Mouse (Mus musculus) heart, embryonic 11.5 days (tissue): ENCODE results near the gene Cep250. TPM values are rescaled to one million over a fixed set of nuclear protein-coding genes. Genes with fewer than 3 reads are reported as not detected.
A peak's percentile ranks its signal among the peaks of the same experiment; 100 is the strongest.

Experiments
- ATAC-seq: fragments of 200-750 bp; cut with Nextera tagmentation; replicated peaks from 2 replicates; pipeline ENCODE4 v1.8.0; 2017; ENCODE audit warnings: moderate library complexity; ENCODE audit not compliant: insufficient number of reproducible peaks, low FRiP score, low TSS enrichment
- H3K27ac ChIP-seq: fragments of 300-500 bp; sonication (generic); 2 replicates; pipeline ENCODE4 v1.5.1; 2014; ENCODE audit warnings: mild to moderate bottlenecking, low read depth, low read length
- H3K27me3 ChIP-seq: fragments of 300-500 bp; sonication (generic); 2 replicates; pipeline ENCODE4 v1.6.1; 2014; ENCODE audit warnings: mild to moderate bottlenecking, low read length, mixed read lengths; ENCODE audit not compliant: control insufficient read depth, insufficient read depth
- H3K36me3 ChIP-seq: fragments of 300-500 bp; sonication (generic); 2 replicates; pipeline ENCODE4 v1.6.1; 2014; ENCODE audit warnings: mild to moderate bottlenecking, low read length, moderate library complexity, mixed read lengths; ENCODE audit not compliant: control insufficient read depth, insufficient read depth
- H3K4me1 ChIP-seq: fragments of 300-500 bp; sonication (generic); 2 replicates; pipeline ENCODE4 v1.6.1; 2014; ENCODE audit warnings: low read length; ENCODE audit not compliant: control insufficient read depth, insufficient read depth
- H3K4me2 ChIP-seq: fragments of 300-500 bp; sonication (generic); 2 replicates; pipeline ENCODE4 v1.6.1; 2014; ENCODE audit warnings: mild to moderate bottlenecking, moderate library complexity
- H3K4me3 ChIP-seq: fragments of 300-500 bp; sonication (generic); 2 replicates; pipeline ENCODE4 v1.5.1; 2014; ENCODE audit warnings: low read depth, low read length
- H3K9ac ChIP-seq: fragments of 300-500 bp; sonication (generic); 2 replicates; pipeline ENCODE4 v1.6.1; 2014; ENCODE audit warnings: mild to moderate bottlenecking, low read depth, low read length, moderate library complexity
- H3K9me3 ChIP-seq: fragments of 300-500 bp; sonication (generic); replicated peaks from 2 replicates; pipeline ENCODE4 v1.6.1; 2016; ENCODE audit warnings: low read length; ENCODE audit not compliant: control insufficient read depth
- WGBS: fragments of 180-500 bp; shearing (Covaris S2); extraction: QIAGEN DNeasy Blood & Tissue Kit; methylation state at CpG from one replicate; pipeline ENCODE4 v1.1.7; 2014; ENCODE audit not compliant: insufficient replicate concordance; 5-methylcytosine and 5-hydroxymethylcytosine counted together
- polyA plus RNA-seq: library from polyadenylated mRNA; unstranded; fragments of >200 nt; fragmentation: Nextera tagmentation; extraction: Ambion mirVana; gene quantifications from 2 replicates; pipeline ENCODE4 v1.2.1, GENCODE M21; 2014

The Cep250 gene
- polyA plus RNA-seq, 1 experiment from 2014 or later = 12.3 TPM

DNA sequence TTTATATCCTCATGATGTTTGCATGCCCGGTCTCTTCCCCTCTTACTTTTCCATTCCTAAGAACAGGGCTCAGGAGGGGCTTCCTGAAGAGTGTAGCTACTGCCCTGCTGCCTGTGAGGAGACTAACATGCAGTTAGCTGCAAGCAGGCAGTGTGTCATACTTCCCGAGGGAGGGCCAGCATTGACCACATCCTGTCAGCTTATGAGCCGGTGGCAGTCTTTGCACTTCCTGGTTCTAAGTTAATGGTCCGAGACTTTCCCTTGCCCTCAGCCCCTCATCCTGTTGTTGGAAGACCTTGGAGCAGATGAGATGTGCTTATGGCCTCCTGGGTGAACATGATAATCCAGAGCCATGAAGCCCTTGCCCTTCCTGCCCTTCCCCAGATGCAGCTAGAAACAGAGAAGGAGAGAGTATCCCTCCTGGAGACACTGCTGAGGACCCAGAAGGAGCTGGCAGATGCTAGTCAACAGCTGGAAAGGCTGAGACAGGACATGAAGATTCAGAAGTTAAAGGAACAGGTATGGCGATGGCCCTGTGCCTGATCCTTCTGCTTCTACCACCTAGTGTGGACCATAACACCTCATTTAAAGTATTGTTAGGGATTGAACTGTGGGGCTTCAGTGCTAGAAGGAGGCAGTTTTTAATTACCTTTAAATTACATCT, 23.2 kb downstream of the Cep250 start:
- H3K27me3 ChIP-seq = no peaks in the 10 kb centered on the region
- no peak for ATAC-seq
- H3K9ac ChIP-seq = no peak overlapping the region
- no peak overlapping the region for H3K4me3 ChIP-seq
- H3K27ac ChIP-seq = no peak overlapping the region
- H3K36me3 ChIP-seq = peaks cover 42% of the 10 kb centered on the region
- H3K4me1 ChIP-seq = no peaks in the 10 kb centered on the region
- no peaks in the 10 kb centered on the region for H3K9me3 ChIP-seq
- H3K4me2 ChIP-seq = no peak overlapping the region
- 73% methylated on average over 5 of the region's 5 CpGs for WGBS

- Histone ChIP-seq H3K27ac (no peak overlapping the region), H3K9me3 (no peaks in the 10 kb centered on the region), H3K4me3 (no peak overlapping the region), H3K4me1 (peaks cover 9% of the 10 kb centered on the region), H3K27me3 (no peaks in the 10 kb centered on the region), H3K9ac (no peak overlapping the region), H3K4me2 (no peak overlapping the region), H3K36me3 (peaks cover 50% of the 10 kb centered on the region)
- 94% methylated on average over 7 of the region's 7 CpGs for WGBS
- ATAC-seq = no peak
Observed at GRCm38 (mm10) chr2:155985776-155986175, 29.5 kb downstream of the Cep250 start.

DNA sequence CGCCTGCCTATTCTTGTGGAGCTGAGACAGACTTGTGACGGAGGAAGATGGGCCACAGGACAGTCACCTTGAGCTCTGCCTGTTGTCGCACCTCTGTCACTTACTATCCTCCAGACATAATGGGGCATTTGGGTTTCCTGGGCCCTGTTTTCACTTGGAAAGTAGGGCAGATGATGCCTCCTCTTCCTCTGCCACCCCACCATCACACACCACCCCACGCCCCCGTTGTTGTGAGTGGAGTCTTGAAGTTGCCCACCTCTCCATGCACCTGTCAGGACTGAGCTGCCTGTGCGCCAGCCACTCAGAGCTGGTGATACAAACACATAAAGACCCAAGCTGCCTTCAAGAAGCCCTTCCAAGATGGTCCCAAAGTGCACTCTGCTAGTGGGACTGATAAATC, 30.9 kb downstream of the Cep250 start:
- Histone ChIP-seq H3K9me3 (no peaks in the 10 kb centered on the region), H3K27me3 (no peaks in the 10 kb centered on the region), H3K27ac (no peak overlapping the region), H3K4me2 (no peak overlapping the region), H3K4me3 (no peak overlapping the region), H3K4me1 (peaks cover 9% of the 10 kb centered on the region), H3K36me3 (peaks cover 52% of the 10 kb centered on the region), H3K9ac (no peak overlapping the region)
- ATAC-seq = no peak
- 96% methylated on average over 6 of the region's 6 CpGs for WGBS

DNA sequence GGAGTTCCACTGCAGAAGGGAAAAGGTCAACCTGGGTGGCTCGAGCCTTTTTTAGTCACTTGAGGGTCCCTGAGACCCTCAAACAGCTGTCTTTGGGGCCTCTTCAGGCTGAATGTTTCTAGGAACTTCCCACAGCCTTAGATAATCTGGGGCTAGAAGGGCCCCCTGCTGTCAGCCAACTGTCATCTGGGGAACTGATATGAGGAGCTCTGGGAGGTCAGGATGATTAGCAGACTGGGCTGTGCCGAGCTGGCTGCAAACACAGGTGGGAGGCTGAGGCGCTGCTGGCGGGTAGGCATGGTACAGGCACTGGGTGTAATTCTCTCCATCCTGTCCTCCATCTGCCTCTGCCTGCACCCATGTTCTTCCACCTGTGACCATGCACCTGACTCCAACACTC, 32.8 kb downstream of the Cep250 start:
- peak; percentile 72; the same call in 1 of the 2 replicates for ATAC-seq
- 37% methylated on average over 4 of the region's 4 CpGs for WGBS
- no peak overlapping the region for H3K4me3 ChIP-seq

DNA sequence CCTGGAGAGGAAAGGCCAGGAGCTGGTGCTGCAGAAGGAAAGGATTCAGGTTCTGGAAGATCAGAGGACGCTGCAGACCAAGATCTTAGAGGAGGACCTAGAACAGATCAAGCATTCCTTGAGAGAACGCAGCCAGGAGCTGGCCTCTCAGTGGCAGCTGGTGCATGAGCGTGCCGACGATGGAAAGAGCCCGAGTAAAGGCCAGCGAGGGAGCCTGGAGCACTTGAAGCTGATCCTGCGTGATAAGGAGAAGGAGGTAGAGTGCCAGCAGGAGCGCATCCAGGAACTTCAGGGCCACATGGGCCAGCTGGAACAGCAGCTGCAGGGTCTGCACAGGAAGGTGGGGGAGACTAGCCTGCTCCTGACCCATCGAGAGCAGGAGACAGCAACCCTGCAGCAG, 34.9 kb downstream of the Cep250 start:
- Histone ChIP-seq H3K27me3 (no peaks in the 10 kb centered on the region), H3K4me1 (peaks cover 9% of the 10 kb centered on the region), H3K4me2 (no peak overlapping the region), H3K36me3 (peaks cover 44% of the 10 kb centered on the region), H3K9ac (no peak overlapping the region), H3K27ac (no peak overlapping the region), H3K9me3 (no peaks in the 10 kb centered on the region), H3K4me3 (no peak overlapping the region)
- WGBS = 70% methylated on average over 10 of the region's 10 CpGs
- ATAC-seq = no peak

More for the DNA sequence above, 32.8 kb downstream of the Cep250 start:
- Histone ChIP-seq H3K27me3 (no peaks in the 10 kb centered on the region), H3K9ac (peak overlapping the region; percentile 43; the same call in 1 of the 2 replicates), H3K36me3 (peaks cover 51% of the 10 kb centered on the region), H3K4me1 (peaks cover 9% of the 10 kb centered on the region), H3K9me3 (no peaks in the 10 kb centered on the region), H3K27ac (peak overlapping the region; percentile 11), H3K4me2 (peak overlapping the region; percentile 25)

DNA sequence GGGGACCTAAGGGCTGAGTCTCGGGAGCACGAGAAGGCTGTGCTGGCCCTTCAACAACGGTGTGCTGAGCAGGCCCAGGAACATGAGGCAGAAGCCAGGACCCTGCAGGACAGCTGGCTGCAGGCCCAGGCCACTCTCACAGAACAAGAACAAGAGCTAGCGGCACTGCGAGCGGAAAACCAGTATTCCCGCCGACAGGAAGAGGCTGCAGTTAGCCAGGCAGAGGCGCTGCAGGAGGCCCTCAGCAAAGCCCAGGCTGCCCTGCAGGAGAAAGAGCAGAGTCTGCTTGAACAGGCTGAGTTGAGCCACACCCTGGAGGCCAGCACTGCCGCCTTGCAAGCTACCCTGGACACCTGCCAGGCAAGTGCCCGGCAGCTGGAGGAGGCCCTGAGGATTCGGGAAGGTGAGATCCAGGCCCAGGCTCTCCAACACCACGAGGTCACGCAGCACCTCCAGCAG, 35.6 kb downstream of the Cep250 start:
- H3K4me2 ChIP-seq = peak overlapping the region; percentile 39
- no peaks in the 10 kb centered on the region for H3K9me3 ChIP-seq
- no peaks in the 10 kb centered on the region for H3K27me3 ChIP-seq
- 78% methylated on average over 14 of the region's 14 CpGs for WGBS
- peak overlapping the region; percentile 54; the same call in 1 of the 2 replicates for H3K9ac ChIP-seq
- peaks cover 47% of the 10 kb centered on the region for H3K36me3 ChIP-seq
- no peak for ATAC-seq
- peaks cover 9% of the 10 kb centered on the region for H3K4me1 ChIP-seq
- no peak overlapping the region; the same call in 1 of the 2 replicates for H3K4me3 ChIP-seq
- H3K27ac ChIP-seq = no peak overlapping the region

GRCm38 (mm10) chr2:156005393-156005792, 49.1 kb downstream of the Cep250 start:
- no peak overlapping the region for H3K9ac ChIP-seq
- no peak overlapping the region for H3K4me3 ChIP-seq
- H3K9me3 ChIP-seq = peaks cover 2% of the 10 kb centered on the region; the same call in 1 of the 2 replicates
- 88% methylated on average over 4 of the region's 4 CpGs for WGBS
- no peak overlapping the region for H3K27ac ChIP-seq
- H3K4me1 ChIP-seq = peaks cover 7% of the 10 kb centered on the region
- no peak overlapping the region for H3K4me2 ChIP-seq
- H3K27me3 ChIP-seq = no peaks in the 10 kb centered on the region
- no peak for ATAC-seq
- peaks cover 5% of the 10 kb centered on the region; the same call in 1 of the 2 replicates for H3K36me3 ChIP-seq

DNA sequence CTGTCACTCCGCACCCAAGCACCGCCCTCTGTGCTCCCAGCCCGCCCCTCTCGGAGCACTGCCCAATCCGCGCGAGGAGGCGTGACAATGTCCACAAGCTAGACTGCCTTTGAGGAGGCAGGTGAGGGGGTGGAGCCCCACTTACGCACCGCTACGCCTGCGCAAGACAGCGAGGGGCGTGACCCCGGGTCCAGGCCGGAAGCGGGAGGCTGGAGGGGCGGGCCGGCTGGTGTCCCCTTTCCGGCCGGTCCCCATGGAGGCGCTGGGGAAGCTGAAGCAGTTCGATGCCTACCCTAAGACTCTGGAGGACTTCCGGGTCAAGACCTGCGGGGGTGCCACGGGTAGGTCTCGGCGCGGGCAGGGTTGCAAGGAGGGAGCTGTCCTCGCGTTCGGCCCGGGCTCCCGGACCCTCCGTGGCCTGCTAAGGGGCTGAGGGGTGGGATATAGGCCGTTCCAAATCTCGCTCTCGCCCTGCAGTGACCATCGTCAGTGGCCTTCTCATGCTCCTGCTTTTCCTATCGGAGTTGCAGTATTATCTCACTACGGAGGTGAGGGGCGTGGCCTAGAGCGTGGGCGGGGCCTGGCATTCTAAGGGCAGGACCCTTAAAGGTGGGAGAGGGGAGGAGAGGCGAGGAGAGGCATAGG, 51.8 kb downstream of the Cep250 start, which contains the start of the genes 6430550D23Rik and Ergic3:
Gene 6430550D23Rik (minus strand): TSS at position 90 of the 645 bp plus-strand sequence.
Gene Ergic3 (plus strand): TSS at position 158 of the 645 bp plus-strand sequence.
- Histone ChIP-seq H3K9ac (peak within 1 kb of the TSS; percentile 88), H3K27ac (peak within 1 kb of the TSS; percentile 76; the same call in 1 of the 2 replicates), H3K4me1 (peaks cover 7% of the 10 kb centered on the region), H3K36me3 (peaks cover 26% of the 10 kb centered on the region), H3K4me2 (peak within 1 kb of the TSS; percentile 76), H3K9me3 (peaks cover 2% of the 10 kb centered on the region; the same call in 1 of the 2 replicates), H3K4me3 (peak within 1 kb of the TSS; percentile 94), H3K27me3 (no peaks in the 10 kb centered on the region)
- ATAC-seq = peak; percentile 100
- WGBS = under 1% methylated on average over 44 of the region's 45 CpGs
